Mouse (Mus musculus) erythroblast, embryonic 14.5 days (primary cell): Measurements from ENCODE around the gene Med9.

Experiments
- GATA1 ChIP-seq: IDR thresholded peaks from 2 replicates; pipeline ENCODE4 v1.6.1; 2012; ENCODE audit warnings: low read length, inconsistent platforms, mixed read lengths
- TAL1 ChIP-seq: IDR thresholded peaks from 3 replicates; pipeline ENCODE4 v1.6.1; 2012; ENCODE audit warnings: low read length, inconsistent platforms, mixed read lengths

GRCm38 (mm10) chr11:59991365-59991764 is 43.4 kb downstream of the Med9 start:
- no peak for TF ChIP-seq GATA1
- no peak for TF ChIP-seq TAL1
